Mouse (Mus musculus) hindbrain, embryonic 16.5 days (tissue): ENCODE data around the gene Vtn. TPM values are rescaled to one million over a fixed set of nuclear protein-coding genes. Genes with fewer than 3 reads are reported as not detected.

Experiments used
- ATAC-seq: fragments of 200-750 bp; cut with Nextera tagmentation; 2 replicates; pipeline ENCODE4 v1.8.0; 2017; ENCODE audit warnings: moderate TSS enrichment, moderate library complexity
- H3K27ac ChIP-seq: fragments of 300-500 bp; sonication (generic); 2 replicates; pipeline ENCODE4 v1.5.1; 2014; ENCODE audit warnings: low read depth, mild to moderate bottlenecking, control low read depth, low read length, moderate library complexity
- H3K27me3 ChIP-seq: fragments of 300-500 bp; sonication (generic); replicated peaks from 2 replicates; pipeline ENCODE4 v1.6.1; 2014; ENCODE audit warnings: low read length; ENCODE audit not compliant: control insufficient read depth, insufficient read depth
- H3K36me3 ChIP-seq: fragments of 300-500 bp; sonication (generic); 2 replicates; pipeline ENCODE4 v1.6.1; 2014; ENCODE audit warnings: mild to moderate bottlenecking, low read length, moderate library complexity, mixed read lengths; ENCODE audit not compliant: control insufficient read depth, insufficient read depth
- H3K4me1 ChIP-seq: fragments of 300-500 bp; sonication (generic); 2 replicates; pipeline ENCODE4 v1.6.1; 2014; ENCODE audit warnings: low read depth, low read length; ENCODE audit not compliant: control insufficient read depth, insufficient read depth
- H3K4me2 ChIP-seq: fragments of 300-500 bp; sonication (generic); 2 replicates; pipeline ENCODE4 v1.6.1; 2014; ENCODE audit warnings: mild to moderate bottlenecking, low read length, control low read depth, moderate library complexity
- H3K4me3 ChIP-seq: fragments of 300-500 bp; sonication (generic); 2 replicates; pipeline ENCODE4 v1.5.1; 2014; ENCODE audit warnings: mild to moderate bottlenecking, low read length, control low read depth, moderate library complexity
- H3K9ac ChIP-seq: fragments of 300-500 bp; sonication (generic); 2 replicates; pipeline ENCODE4 v1.6.1; 2014; ENCODE audit warnings: low read depth, mild to moderate bottlenecking, control low read depth, low read length, moderate library complexity
- H3K9me3 ChIP-seq: fragments of 300-500 bp; sonication (generic); 2 replicates; pipeline ENCODE4 v1.6.1; 2014; ENCODE audit warnings: mild to moderate bottlenecking, low read length, moderate library complexity; ENCODE audit not compliant: control insufficient read depth
- WGBS: fragments of 180-500 bp; shearing (Covaris S2); extraction: QIAGEN DNeasy Blood & Tissue Kit; methylation state at CpG from one replicate; pipeline ENCODE4 v1.1.7; 2014; 5-methylcytosine and 5-hydroxymethylcytosine counted together
- polyA plus RNA-seq: library from polyadenylated mRNA; unstranded; fragments of >200 nt; fragmentation: Nextera tagmentation; extraction: Ambion mirVana; gene quantifications from 2 replicates; pipeline ENCODE4 v1.2.1, GENCODE M21; 2015

Gene Vtn
- polyA plus RNA-seq, 1 experiment from 2014 or later: 150 TPM

GRCm38 (mm10) chr11:78505430-78505829 is 6.5 kb downstream of the Vtn start:
- no peaks in the 10 kb centered on the region for H3K4me1 ChIP-seq
- H3K27ac ChIP-seq: no peak overlapping the region
- 78% methylated on average over 3 of the region's 3 CpGs for WGBS
- no peak overlapping the region for H3K4me3 ChIP-seq
- no peak overlapping the region for H3K9ac ChIP-seq
- ATAC-seq: no peak
- peaks cover 19% of the 10 kb centered on the region; the same call in 1 of the 2 replicates for H3K36me3 ChIP-seq
- no peak overlapping the region for H3K4me2 ChIP-seq
- no peaks in the 10 kb centered on the region for H3K27me3 ChIP-seq
- H3K9me3 ChIP-seq: no peaks in the 10 kb centered on the region

- Histone ChIP-seq H3K4me3 (no peak overlapping the region), H3K4me1 (peaks cover 11% of the 10 kb centered on the region), H3K4me2 (no peak overlapping the region), H3K9ac (no peak overlapping the region), H3K9me3 (no peaks in the 10 kb centered on the region), H3K27ac (no peak overlapping the region), H3K27me3 (no peaks in the 10 kb centered on the region), H3K36me3 (peaks cover 19% of the 10 kb centered on the region; the same call in 1 of the 2 replicates)
- no peak for ATAC-seq
- WGBS: 78% methylated on average over 5 of the region's 5 CpGs
Measured at GRCm38 (mm10) chr11:78509148-78509547, 10.3 kb downstream of the Vtn start.

- ATAC-seq: peak; percentile 96
- H3K27ac ChIP-seq: peak within 1 kb of the TSS; percentile 86
- peaks cover 11% of the 10 kb centered on the region for H3K4me1 ChIP-seq
- peaks cover 30% of the 10 kb centered on the region for H3K36me3 ChIP-seq
- no peaks in the 10 kb centered on the region for H3K9me3 ChIP-seq
- H3K4me3 ChIP-seq: peak within 1 kb of the TSS; percentile 81
- no peaks in the 10 kb centered on the region for H3K27me3 ChIP-seq
- 1% methylated on average over 67 of the region's 67 CpGs for WGBS
- H3K9ac ChIP-seq: peak within 1 kb of the TSS; percentile 96
- peak within 1 kb of the TSS; percentile 86 for H3K4me2 ChIP-seq
Measured at GRCm38 (mm10) chr11:78512025-78512957, 13.4 kb downstream of the Vtn start, which contains the start of the genes Tmem199 and Poldip2. Gene Tmem199 (minus strand): TSS chr11:78512172. Gene Poldip2 (plus strand): TSS chr11:78512193.

GRCm38 (mm10) chr11:78513106-78513790 is 14.4 kb downstream of the Vtn start:
- H3K27ac ChIP-seq: no peak overlapping the region
- H3K9ac ChIP-seq: peak overlapping the region; percentile 96; the same call in 1 of the 2 replicates
- H3K4me1 ChIP-seq: peaks cover 11% of the 10 kb centered on the region
- peak overlapping the region; percentile 86 for H3K4me2 ChIP-seq
- WGBS: 79% methylated on average over 3 of the region's 3 CpGs
- ATAC-seq: no peak
- no peaks in the 10 kb centered on the region for H3K27me3 ChIP-seq
- peak overlapping the region; percentile 81 for H3K4me3 ChIP-seq
- H3K9me3 ChIP-seq: no peaks in the 10 kb centered on the region
- H3K36me3 ChIP-seq: peaks cover 29% of the 10 kb centered on the region

- ATAC-seq: no peak
- Histone ChIP-seq H3K4me2 (no peak overlapping the region), H3K4me1 (peaks cover 11% of the 10 kb centered on the region), H3K9me3 (no peaks in the 10 kb centered on the region), H3K4me3 (no peak overlapping the region), H3K36me3 (peaks cover 35% of the 10 kb centered on the region), H3K27me3 (no peaks in the 10 kb centered on the region), H3K9ac (no peak overlapping the region), H3K27ac (no peak overlapping the region)
- 62% methylated on average over 2 of the region's 2 CpGs for WGBS
Measured at GRCm38 (mm10) chr11:78515549-78516325, 16.8 kb downstream of the Vtn start.

GRCm38 (mm10) chr11:78518931-78519330 is 20.0 kb downstream of the Vtn start:
- Histone ChIP-seq H3K9ac (no peak overlapping the region), H3K36me3 (peaks cover 51% of the 10 kb centered on the region), H3K4me3 (no peak overlapping the region), H3K27me3 (no peaks in the 10 kb centered on the region), H3K4me1 (no peaks in the 10 kb centered on the region; the same call in 1 of the 2 replicates), H3K9me3 (no peaks in the 10 kb centered on the region), H3K27ac (no peak overlapping the region), H3K4me2 (no peak overlapping the region)
- no peak for ATAC-seq
- WGBS: 82% methylated on average over 10 of the region's 10 CpGs

GRCm38 (mm10) chr11:78521880-78522279 is 23.0 kb downstream of the Vtn start:
- Histone ChIP-seq H3K4me1 (no peaks in the 10 kb centered on the region; the same call in 1 of the 2 replicates), H3K4me2 (no peak overlapping the region), H3K4me3 (no peak overlapping the region), H3K27me3 (no peaks in the 10 kb centered on the region), H3K36me3 (peaks cover 57% of the 10 kb centered on the region), H3K27ac (peak overlapping the region; percentile 30; the same call in 1 of the 2 replicates), H3K9me3 (no peaks in the 10 kb centered on the region), H3K9ac (no peak overlapping the region)
- no peak for ATAC-seq
- WGBS: 92% methylated on average over 3 of the region's 3 CpGs

- H3K36me3 ChIP-seq: peaks cover 60% of the 10 kb centered on the region
- no peaks in the 10 kb centered on the region for H3K9me3 ChIP-seq
- no peaks in the 10 kb centered on the region; the same call in 1 of the 2 replicates for H3K4me1 ChIP-seq
- H3K4me3 ChIP-seq: no peak overlapping the region
- H3K9ac ChIP-seq: no peak overlapping the region
- no peak overlapping the region for H3K4me2 ChIP-seq
- WGBS: 94% methylated on average over 1 of the region's 1 CpGs
- ATAC-seq: no peak
- no peaks in the 10 kb centered on the region for H3K27me3 ChIP-seq
- peak overlapping the region; percentile 0; the same call in 1 of the 2 replicates for H3K27ac ChIP-seq
Measured at GRCm38 (mm10) chr11:78522481-78522997, 23.6 kb downstream of the Vtn start.
